Mouse (Mus musculus) limb, embryonic 13.5 days (tissue): ENCODE measurements around the gene Olfr1045. TPM values are rescaled to one million over a fixed set of nuclear protein-coding genes. Genes with fewer than 3 reads are reported as not detected.
"Not testable (repeated sequence)": the region's sequence is repeated elsewhere in the genome, so short reads cannot be mapped to it uniquely, and the experiment has no call there.

Experiments
- ATAC-seq: fragments of 200-750 bp; cut with Nextera tagmentation; 2 replicates; pipeline ENCODE4 v1.8.0; 2017; ENCODE audit warnings: low read depth, moderate number of reproducible peaks, moderate TSS enrichment; ENCODE audit not compliant: low FRiP score
- H3K27ac ChIP-seq: fragments of 300-500 bp; sonication (generic); 2 replicates; pipeline ENCODE4 v1.5.1; 2015; ENCODE audit warnings: inconsistent platforms, mild to moderate bottlenecking, moderate library complexity
- H3K27me3 ChIP-seq: fragments of 300-500 bp; sonication (generic); 2 replicates; pipeline ENCODE4 v1.6.1; 2015; ENCODE audit warnings: mild to moderate bottlenecking, inconsistent platforms
- H3K36me3 ChIP-seq: fragments of 300-500 bp; sonication (generic); 2 replicates; pipeline ENCODE4 v1.6.1; 2015; ENCODE audit warnings: inconsistent platforms, mild to moderate bottlenecking, moderate library complexity
- H3K4me1 ChIP-seq: fragments of 300-500 bp; sonication (generic); 2 replicates; pipeline ENCODE4 v1.6.1; 2015; ENCODE audit warnings: inconsistent platforms
- H3K4me2 ChIP-seq: fragments of 300-500 bp; sonication (generic); replicated peaks from 2 replicates; pipeline ENCODE4 v1.6.1; 2015; ENCODE audit warnings: inconsistent platforms, mild to moderate bottlenecking, moderate library complexity
- H3K4me3 ChIP-seq: fragments of 300-500 bp; sonication (generic); 2 replicates; pipeline ENCODE4 v1.5.1; 2015; ENCODE audit warnings: moderate library complexity, mild to moderate bottlenecking, inconsistent platforms
- H3K9ac ChIP-seq: fragments of 300-500 bp; sonication (generic); 2 replicates; pipeline ENCODE4 v1.6.1; 2015; ENCODE audit warnings: mild to moderate bottlenecking, inconsistent platforms
- H3K9me3 ChIP-seq: fragments of 300-500 bp; sonication (generic); 2 replicates; pipeline ENCODE4 v1.6.1; 2016; ENCODE audit warnings: inconsistent platforms
- WGBS: fragments of 180-500 bp; shearing (Covaris S2); methylation state at CpG from one replicate; pipeline ENCODE4 v1.1.7; 2015; 5-methylcytosine and 5-hydroxymethylcytosine counted together
- polyA plus RNA-seq: library from polyadenylated mRNA; unstranded; fragments of >200 nt; fragmentation: Nextera tagmentation; extraction: Ambion mirVana; gene quantifications from 2 replicates; pipeline ENCODE4 v1.2.1, GENCODE M21; 2015

The Olfr1045 gene
- not detected in 2 replicates for polyA plus RNA-seq

DNA sequence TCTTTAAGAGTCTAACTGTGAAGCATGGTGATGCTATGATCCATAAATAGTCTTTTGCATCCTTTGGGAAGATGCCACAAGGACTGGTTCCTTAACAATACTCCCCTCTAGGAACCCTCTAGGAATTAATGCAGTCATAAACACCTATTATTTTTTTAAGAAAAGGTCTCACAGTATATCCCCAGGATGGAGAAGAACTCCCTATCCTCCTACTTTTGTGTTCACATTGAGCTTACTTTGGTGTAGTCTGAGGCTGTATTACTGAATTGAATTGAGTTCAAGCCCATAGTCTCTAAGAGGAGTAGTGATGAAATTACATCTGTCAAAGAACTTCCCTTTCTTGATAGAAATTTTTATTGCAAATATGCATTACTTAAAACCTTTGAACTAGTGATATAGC lies at the start of gene Olfr1045:
TSS of gene Olfr1045 (minus strand) at position 101 of the 400 bp plus-strand sequence.
- no peak within 1 kb of the TSS for H3K4me3 ChIP-seq
- no peak within 1 kb of the TSS for H3K4me2 ChIP-seq
- no peak for ATAC-seq
- no peak within 1 kb of the TSS for H3K9ac ChIP-seq
- no peaks in the 10 kb centered on the region for H3K9me3 ChIP-seq
- no peaks in the 10 kb centered on the region for H3K36me3 ChIP-seq
- no peaks in the 10 kb centered on the region for H3K4me1 ChIP-seq
- no peak within 1 kb of the TSS for H3K27ac ChIP-seq
- H3K27me3 ChIP-seq: no peaks in the 10 kb centered on the region

DNA sequence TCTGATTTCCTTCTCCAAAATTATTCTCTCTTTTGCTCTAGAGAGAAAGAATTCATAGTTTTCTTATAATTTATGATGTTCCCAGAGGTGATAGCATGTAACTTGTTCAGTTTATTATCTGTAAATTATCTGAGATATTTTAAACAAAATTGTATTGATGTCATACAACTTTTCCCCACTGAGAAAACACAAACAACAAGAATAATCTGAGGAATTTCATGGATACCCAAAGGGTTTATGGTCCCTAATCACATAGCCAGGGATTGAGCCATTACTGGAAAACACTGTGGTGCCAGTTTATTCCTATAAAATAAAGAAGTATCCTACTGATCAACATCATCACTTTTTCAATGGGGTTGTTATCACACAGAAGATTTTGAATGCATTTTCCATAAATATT lies 37.4 kb upstream of the Olfr1045 start, which contains the start of gene Olfr1048:
TSS of gene Olfr1048 (minus strand) at position 101 of the 400 bp plus-strand sequence.
- Histone ChIP-seq H3K36me3 (no peaks in the 10 kb centered on the region), H3K27me3 (no peaks in the 10 kb centered on the region), H3K4me3 (no peak within 1 kb of the TSS), H3K9me3 (no peaks in the 10 kb centered on the region), H3K27ac (no peak within 1 kb of the TSS), H3K9ac (no peak within 1 kb of the TSS), H3K4me1 (no peaks in the 10 kb centered on the region), H3K4me2 (no peak within 1 kb of the TSS)
- no peak for ATAC-seq

DNA sequence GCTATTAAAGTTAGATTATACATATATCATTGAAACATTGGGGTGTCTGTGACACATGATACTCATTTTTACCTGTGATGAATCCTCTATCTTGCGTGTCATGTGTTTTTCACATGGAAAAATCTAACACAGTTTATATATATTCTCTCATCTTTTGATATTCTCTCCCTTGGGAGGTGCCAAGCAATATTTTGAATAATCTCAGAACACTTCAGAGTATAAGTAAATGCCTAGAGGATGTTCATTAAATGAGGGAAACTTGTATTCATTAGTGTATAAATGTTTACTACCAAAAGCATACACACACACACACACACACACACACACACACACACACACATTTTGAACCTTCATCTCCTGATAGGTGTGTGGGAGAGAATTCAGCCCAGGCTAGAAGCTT lies 28.5 kb upstream of the Olfr1045 start, which contains the start of gene Olfr1047:
TSS of gene Olfr1047 (minus strand) at position 101 of the 400 bp plus-strand sequence.
- Histone ChIP-seq H3K4me3 (no peak within 1 kb of the TSS), H3K4me1 (no peaks in the 10 kb centered on the region), H3K9ac (no peak within 1 kb of the TSS), H3K27me3 (no peaks in the 10 kb centered on the region), H3K9me3 (no peaks in the 10 kb centered on the region), H3K4me2 (no peak within 1 kb of the TSS), H3K36me3 (no peaks in the 10 kb centered on the region), H3K27ac (no peak within 1 kb of the TSS)
- no peak for ATAC-seq
- 77% methylated on average over 1 of the region's 1 CpGs for WGBS

DNA sequence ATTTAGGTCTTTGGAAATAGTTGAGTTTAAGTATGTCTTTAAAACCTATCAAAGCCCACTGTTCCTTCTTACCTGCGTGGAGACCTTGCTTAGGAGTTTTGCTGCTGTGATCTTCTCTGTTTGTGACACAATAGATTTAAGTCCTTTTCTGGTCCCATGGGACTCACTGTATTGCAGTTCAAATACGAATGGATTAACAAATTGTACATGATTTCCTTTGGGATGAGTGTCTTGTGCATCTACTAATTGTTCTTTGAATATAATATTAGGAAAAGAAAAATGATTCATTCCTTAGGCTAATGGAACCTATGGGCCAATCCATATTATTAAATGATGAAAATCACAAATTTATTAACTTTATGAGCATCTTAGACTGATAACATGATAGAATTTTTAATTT lies 16.4 kb upstream of the Olfr1045 start, which contains the start of gene Olfr1046:
TSS of gene Olfr1046 (minus strand) at position 101 of the 400 bp plus-strand sequence.
- Histone ChIP-seq H3K4me2 (no peak within 1 kb of the TSS), H3K36me3 (no peaks in the 10 kb centered on the region), H3K4me3 (no peak within 1 kb of the TSS), H3K9me3 (no peaks in the 10 kb centered on the region), H3K9ac (no peak within 1 kb of the TSS), H3K27ac (no peak within 1 kb of the TSS), H3K4me1 (no peaks in the 10 kb centered on the region), H3K27me3 (no peaks in the 10 kb centered on the region)
- WGBS: 64% methylated on average over 2 of the region's 2 CpGs
- ATAC-seq: no peak

DNA sequence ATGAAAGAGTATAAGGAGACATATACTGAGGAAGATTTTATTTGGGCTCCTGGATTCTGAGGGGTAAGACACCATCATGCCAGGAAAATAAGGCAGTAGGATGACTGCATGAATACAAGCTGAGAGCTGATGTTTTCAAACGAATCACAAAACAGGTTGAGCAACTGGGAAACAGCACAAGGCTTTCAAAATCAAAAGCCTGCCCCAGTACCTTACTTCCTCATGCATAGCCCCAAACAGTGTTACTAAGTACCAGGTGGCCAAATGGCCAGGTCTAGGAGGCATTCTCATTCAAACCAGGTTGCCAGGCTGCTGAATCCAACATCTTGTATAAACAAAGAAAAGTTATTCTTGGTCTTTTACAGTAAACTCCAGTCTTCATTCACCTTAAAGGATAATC lies 6.9 kb downstream of the Olfr1045 start:
- H3K36me3 ChIP-seq: no peaks in the 10 kb centered on the region
- no peak overlapping the region for H3K27ac ChIP-seq
- no peak for ATAC-seq
- H3K4me1 ChIP-seq: no peaks in the 10 kb centered on the region
- no peaks in the 10 kb centered on the region for H3K9me3 ChIP-seq
- no peak overlapping the region for H3K4me2 ChIP-seq
- H3K27me3 ChIP-seq: no peaks in the 10 kb centered on the region
- WGBS: 47% methylated on average over 1 of the region's 1 CpGs
- H3K9ac ChIP-seq: no peak overlapping the region
- H3K4me3 ChIP-seq: no peak overlapping the region

DNA sequence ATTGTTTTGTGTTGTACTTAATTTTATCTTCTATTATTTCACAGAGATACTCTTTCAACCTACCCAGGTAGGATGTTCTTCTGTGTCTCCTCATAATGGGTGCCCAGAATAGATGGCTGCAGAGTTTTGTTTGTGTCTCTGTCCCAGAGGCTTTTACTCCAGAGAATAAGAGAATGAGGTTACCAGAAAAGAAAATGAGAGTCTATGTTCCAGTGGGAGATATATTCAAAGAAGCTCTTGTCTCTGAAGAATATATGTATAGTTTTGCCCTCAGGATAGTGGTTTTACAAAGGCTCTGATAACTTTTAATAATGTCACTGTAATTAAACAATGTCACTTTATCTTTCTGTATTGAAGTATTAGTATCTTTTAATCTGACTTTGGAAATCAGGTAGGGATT lies 17.2 kb downstream of the Olfr1045 start, which contains the start of gene Olfr52:
TSS of gene Olfr52 (minus strand) at position 101 of the 400 bp plus-strand sequence.
- no peak for ATAC-seq
- no peaks in the 10 kb centered on the region for H3K4me1 ChIP-seq
- no peak within 1 kb of the TSS for H3K4me3 ChIP-seq
- no peak within 1 kb of the TSS for H3K4me2 ChIP-seq
- H3K27ac ChIP-seq: no peak within 1 kb of the TSS
- H3K27me3 ChIP-seq: no peaks in the 10 kb centered on the region
- no peaks in the 10 kb centered on the region for H3K36me3 ChIP-seq
- no peak within 1 kb of the TSS for H3K9ac ChIP-seq
- H3K9me3 ChIP-seq: no peaks in the 10 kb centered on the region

DNA sequence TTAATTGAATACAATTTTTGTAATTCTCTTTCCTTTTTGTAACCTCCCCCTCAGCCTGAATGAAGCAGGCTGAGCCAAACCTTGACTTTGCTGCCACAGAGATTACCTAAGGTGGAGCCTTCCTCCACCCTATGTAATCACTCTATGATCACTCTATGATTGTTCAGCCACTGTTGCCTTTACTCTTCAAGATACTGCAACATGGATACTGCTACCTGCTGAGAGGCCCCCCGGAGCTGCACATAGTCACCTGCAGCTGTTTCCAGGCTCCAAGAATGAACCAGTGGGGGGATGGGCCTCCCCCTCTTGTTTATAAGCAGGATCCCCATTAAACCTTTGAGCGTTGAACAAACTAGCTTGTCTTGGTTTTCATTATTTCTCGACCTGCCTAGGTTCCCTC lies 22.9 kb downstream of the Olfr1045 start:
- no peak overlapping the region for H3K4me2 ChIP-seq

DNA sequence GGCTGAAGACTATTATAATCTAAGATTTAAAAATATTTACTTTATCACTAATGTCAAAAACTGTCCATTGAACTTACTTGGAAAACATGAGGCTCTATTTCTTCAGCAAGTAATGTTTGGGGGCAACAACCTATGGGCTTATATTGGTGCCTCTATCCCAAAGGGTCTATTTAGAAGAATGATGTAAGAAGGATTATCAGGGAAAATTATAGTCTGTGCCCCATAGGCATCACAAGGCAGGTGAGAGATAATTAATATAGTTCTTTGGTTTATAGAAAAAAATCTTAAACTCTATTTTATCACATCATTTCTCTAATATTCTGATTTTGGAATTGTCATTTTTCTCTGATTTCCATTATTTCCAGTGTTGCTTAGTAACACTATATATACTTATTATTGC lies 25.1 kb downstream of the Olfr1045 start, which contains the start of gene Olfr1044:
TSS of gene Olfr1044 (minus strand) at position 101 of the 400 bp plus-strand sequence.
- no peaks in the 10 kb centered on the region for H3K4me1 ChIP-seq
- no peak within 1 kb of the TSS for H3K4me2 ChIP-seq
- ATAC-seq: no peak
- no peaks in the 10 kb centered on the region for H3K36me3 ChIP-seq
- no peak within 1 kb of the TSS for H3K27ac ChIP-seq
- H3K9ac ChIP-seq: no peak within 1 kb of the TSS
- H3K27me3 ChIP-seq: no peaks in the 10 kb centered on the region
- no peaks in the 10 kb centered on the region for H3K9me3 ChIP-seq
- no peak within 1 kb of the TSS for H3K4me3 ChIP-seq

More for the DNA sequence above, 22.9 kb downstream of the Olfr1045 start:
- no peak overlapping the region for H3K27ac ChIP-seq
- H3K4me1 ChIP-seq: no peaks in the 10 kb centered on the region
- no peaks in the 10 kb centered on the region for H3K36me3 ChIP-seq
- no peak for ATAC-seq
- H3K9ac ChIP-seq: no peak overlapping the region
- no peaks in the 10 kb centered on the region for H3K9me3 ChIP-seq
- WGBS: 66% methylated on average over 3 of the region's 3 CpGs
- H3K27me3 ChIP-seq: no peaks in the 10 kb centered on the region
- H3K4me3 ChIP-seq: no peak overlapping the region

DNA sequence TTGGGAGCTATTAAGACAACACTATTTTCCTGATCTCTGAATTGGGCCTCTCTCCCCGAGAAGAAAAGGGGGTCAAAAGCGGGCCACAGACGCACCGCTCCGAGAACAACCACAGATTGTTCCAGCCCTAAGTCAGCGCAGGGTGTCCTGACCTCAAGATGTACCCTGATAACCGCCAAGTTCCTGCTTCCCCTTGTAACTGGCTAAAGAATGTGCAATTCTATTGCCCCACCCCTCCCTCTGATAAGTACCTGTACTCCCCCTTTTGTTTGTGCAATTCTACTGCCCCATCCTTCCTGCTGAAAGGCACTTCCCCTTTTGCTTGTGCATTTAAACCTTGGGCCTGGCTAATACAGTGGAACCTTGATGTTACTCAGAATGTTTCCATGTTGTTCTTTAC lies 27.4 kb downstream of the Olfr1045 start:
- not testable (repeated sequence) for H3K27me3 ChIP-seq

DNA sequence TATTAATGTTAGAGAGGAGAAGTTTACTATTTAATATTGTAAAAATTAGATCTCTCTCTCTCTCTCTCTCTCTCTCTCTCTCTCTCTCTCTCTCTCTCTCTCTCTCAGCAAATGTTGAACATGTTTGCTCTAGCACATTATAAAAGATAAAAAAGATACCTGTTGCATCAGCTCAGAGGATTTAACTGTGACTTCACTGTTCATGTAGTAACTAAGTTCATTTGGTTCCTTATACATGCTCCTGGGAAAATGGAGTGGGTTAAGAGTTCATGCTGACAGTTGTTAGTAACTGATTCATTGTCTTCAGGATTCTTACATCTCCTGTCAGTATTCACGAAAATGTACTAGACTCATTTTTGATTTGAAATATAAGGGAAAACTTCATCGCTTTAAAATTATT lies 35.4 kb downstream of the Olfr1045 start, which contains the start of gene Olfr1043:
TSS of gene Olfr1043 (minus strand) at position 101 of the 400 bp plus-strand sequence.
- no peaks in the 10 kb centered on the region for H3K27me3 ChIP-seq
- 95% methylated on average over 2 of the region's 2 CpGs for WGBS
- ATAC-seq: no peak
- H3K9ac ChIP-seq: no peak within 1 kb of the TSS
- H3K9me3 ChIP-seq: no peaks in the 10 kb centered on the region
- no peak within 1 kb of the TSS for H3K4me3 ChIP-seq
- H3K27ac ChIP-seq: no peak within 1 kb of the TSS
- H3K4me1 ChIP-seq: no peaks in the 10 kb centered on the region
- H3K36me3 ChIP-seq: no peaks in the 10 kb centered on the region
- H3K4me2 ChIP-seq: no peak within 1 kb of the TSS

More for the DNA sequence above, 27.4 kb downstream of the Olfr1045 start:
- H3K4me1 ChIP-seq, H3K9ac ChIP-seq, H3K4me2 ChIP-seq, ATAC-seq, H3K9me3 ChIP-seq, H3K27ac ChIP-seq, H3K4me3 ChIP-seq, H3K36me3 ChIP-seq: not testable (repeated sequence)
- WGBS: 89% methylated on average over 7 of the region's 7 CpGs

DNA sequence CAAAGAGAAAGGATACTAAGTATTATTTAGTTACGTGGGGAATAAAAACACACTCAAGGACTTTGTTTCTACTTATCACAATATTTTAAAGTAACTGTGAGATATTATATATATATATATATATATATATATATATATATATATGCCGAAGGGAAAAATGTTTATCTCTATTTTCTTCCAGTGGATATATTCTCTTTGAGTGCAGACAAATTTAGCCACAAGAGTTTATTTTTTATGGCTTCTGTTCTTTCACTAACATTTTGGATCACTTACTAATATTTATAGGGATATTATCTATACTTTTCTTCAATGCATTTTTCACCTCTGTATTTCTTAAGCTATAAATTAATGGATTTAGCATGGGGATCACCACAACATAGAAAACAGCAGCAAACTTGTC lies 41.1 kb downstream of the Olfr1045 start, which contains the start of gene Olfr1042:
TSS of gene Olfr1042 (minus strand) at position 101 of the 400 bp plus-strand sequence.
- Histone ChIP-seq H3K36me3 (no peaks in the 10 kb centered on the region), H3K4me2 (no peak within 1 kb of the TSS), H3K4me1 (no peaks in the 10 kb centered on the region), H3K9ac (no peak within 1 kb of the TSS), H3K9me3 (no peaks in the 10 kb centered on the region), H3K27ac (no peak within 1 kb of the TSS), H3K27me3 (no peaks in the 10 kb centered on the region), H3K4me3 (no peak within 1 kb of the TSS)
- no peak for ATAC-seq
- 82% methylated on average over 2 of the region's 2 CpGs for WGBS

DNA sequence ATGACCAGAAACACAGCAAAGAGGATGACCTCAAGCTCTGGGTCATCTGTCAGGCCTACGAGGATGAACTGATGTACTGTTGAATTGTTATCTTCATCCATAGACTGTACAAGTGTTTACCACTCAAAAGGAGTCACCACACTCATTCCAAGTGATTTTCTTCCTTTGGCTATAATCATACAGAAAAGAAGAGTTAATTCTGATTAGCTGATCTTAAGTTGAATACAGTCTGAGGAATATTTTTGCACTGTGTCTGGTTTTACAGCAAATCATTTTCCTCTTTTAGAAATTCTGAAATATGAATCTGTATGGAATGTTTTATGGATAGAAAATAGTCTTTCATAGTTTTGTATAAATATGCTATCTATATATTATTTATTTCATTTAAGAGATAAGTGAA lies 56.2 kb downstream of the Olfr1045 start, which contains the start of gene Olfr1040:
TSS of gene Olfr1040 (minus strand) at position 101 of the 400 bp plus-strand sequence.
- ATAC-seq: no peak
- WGBS: 74% methylated on average over 1 of the region's 1 CpGs
- no peak within 1 kb of the TSS for H3K4me3 ChIP-seq

More for the DNA sequence above, 56.2 kb downstream of the Olfr1045 start, which contains the start of gene Olfr1040:
- no peak within 1 kb of the TSS for H3K27ac ChIP-seq
- no peaks in the 10 kb centered on the region for H3K36me3 ChIP-seq
- no peak within 1 kb of the TSS for H3K9ac ChIP-seq
- no peaks in the 10 kb centered on the region for H3K4me1 ChIP-seq
- no peaks in the 10 kb centered on the region for H3K27me3 ChIP-seq
- no peak within 1 kb of the TSS for H3K4me2 ChIP-seq
- H3K9me3 ChIP-seq: no peaks in the 10 kb centered on the region
